Mouse (Mus musculus): ENCODE data around the gene Asb11. TPM values are rescaled to one million over a fixed set of nuclear protein-coding genes. Genes with fewer than 3 reads are reported as not detected.

Gene Asb11
- 1.0 and 1.4 TPM in 2 replicates for polyA plus RNA-seq (2015; fragmentation: Nextera tagmentation; extraction: Ambion mirVana)

- Histone ChIP-seq H3K9me3 (ENCODE audit: control insufficient read depth, low read length) (no peaks in the 10 kb centered on the region), H3K36me3 (ENCODE audit: control insufficient read depth, insufficient read depth, low read length) (no peaks in the 10 kb centered on the region), H3K4me1 (replicated peaks; ENCODE audit: control insufficient read depth, insufficient read depth) (no peaks in the 10 kb centered on the region), H3K27ac (replicated peaks) (no peak within 1 kb of the TSS), H3K9ac (ENCODE audit: low read length) (no peak within 1 kb of the TSS), H3K4me3 (ENCODE audit: low read depth, low read length) (no peak within 1 kb of the TSS), H3K4me2 (replicated peaks; ENCODE audit: low read depth) (no peak within 1 kb of the TSS), H3K27me3 (ENCODE audit: control insufficient read depth, insufficient read depth, low read length) (no peaks in the 10 kb centered on the region)
- peak; percentile 68; the same call in 1 of the 2 replicates for ATAC-seq (ENCODE audit: low FRiP score, low TSS enrichment)
- WGBS = 52% methylated on average over 8 of the region's 8 CpGs
- no peak for TF ChIP-seq EP300 (optimal IDR thresholded peaks at IDR 0.05)
- no peak for TF ChIP-seq CTCF (IDR thresholded peaks at IDR 0.05; ENCODE audit: low read depth)
- no peak for DNase-seq (ENCODE audit: low spot score)
Observed at GRCm38 (mm10) chrX:164436709-164437108, at the start of gene Asb11. Gene Asb11 (plus strand): TSS chrX:164436994.

GRCm38 (mm10) chrX:164394091-164394490, 42.7 kb upstream of the Asb11 start:
- ATAC-seq (ENCODE audit: low FRiP score, low TSS enrichment) (no peak), DNase-seq (ENCODE audit: low spot score) (no peak)
- Histone ChIP-seq H3K9me3 (ENCODE audit: control insufficient read depth, low read length) (no peaks in the 10 kb centered on the region), H3K27ac (replicated peaks) (no peak overlapping the region), H3K9ac (ENCODE audit: low read length) (no peak overlapping the region), H3K4me2 (replicated peaks; ENCODE audit: low read depth) (no peak overlapping the region), H3K4me3 (ENCODE audit: low read depth, low read length) (no peak overlapping the region), H3K36me3 (ENCODE audit: control insufficient read depth, insufficient read depth, low read length) (no peaks in the 10 kb centered on the region), H3K27me3 (ENCODE audit: control insufficient read depth, insufficient read depth, low read length) (no peaks in the 10 kb centered on the region), H3K4me1 (replicated peaks; ENCODE audit: control insufficient read depth, insufficient read depth) (no peaks in the 10 kb centered on the region)
- TF ChIP-seq CTCF (IDR thresholded peaks at IDR 0.05; ENCODE audit: low read depth) = no peak
- 77% methylated on average over 4 of the region's 4 CpGs for WGBS

GRCm38 (mm10) chrX:164398456-164398855, 38.3 kb upstream of the Asb11 start:
- H3K9ac ChIP-seq (ENCODE audit: low read length) = no peak overlapping the region
- H3K4me1 ChIP-seq (replicated peaks; ENCODE audit: control insufficient read depth, insufficient read depth) = no peaks in the 10 kb centered on the region
- H3K4me2 ChIP-seq (replicated peaks; ENCODE audit: low read depth) = no peak overlapping the region
- no peaks in the 10 kb centered on the region for H3K9me3 ChIP-seq (ENCODE audit: control insufficient read depth, low read length)
- no peaks in the 10 kb centered on the region for H3K27me3 ChIP-seq (ENCODE audit: control insufficient read depth, insufficient read depth, low read length)
- no peak overlapping the region for H3K4me3 ChIP-seq (ENCODE audit: low read depth, low read length)
- H3K36me3 ChIP-seq (ENCODE audit: control insufficient read depth, insufficient read depth, low read length) = no peaks in the 10 kb centered on the region
- peak; percentile 78 for TF ChIP-seq CTCF (IDR thresholded peaks at IDR 0.05; ENCODE audit: low read depth)
- no peak for TF ChIP-seq EP300 (optimal IDR thresholded peaks at IDR 0.05)
- ATAC-seq (ENCODE audit: low FRiP score, low TSS enrichment) (no peak), DNase-seq (ENCODE audit: low spot score) (no peak)
- H3K27ac ChIP-seq (replicated peaks) = no peak overlapping the region
- 57% methylated on average over 3 of the region's 3 CpGs for WGBS

GRCm38 (mm10) chrX:164405080-164405649, 31.6 kb upstream of the Asb11 start:
- Histone ChIP-seq H3K4me1 (replicated peaks; ENCODE audit: control insufficient read depth, insufficient read depth) (no peaks in the 10 kb centered on the region), H3K27ac (replicated peaks) (no peak overlapping the region), H3K27me3 (ENCODE audit: control insufficient read depth, insufficient read depth, low read length) (no peaks in the 10 kb centered on the region), H3K9me3 (ENCODE audit: control insufficient read depth, low read length) (no peaks in the 10 kb centered on the region), H3K36me3 (ENCODE audit: control insufficient read depth, insufficient read depth, low read length) (no peaks in the 10 kb centered on the region), H3K4me3 (ENCODE audit: low read depth, low read length) (no peak overlapping the region), H3K4me2 (replicated peaks; ENCODE audit: low read depth) (no peak overlapping the region), H3K9ac (ENCODE audit: low read length) (no peak overlapping the region)
- ATAC-seq (ENCODE audit: low FRiP score, low TSS enrichment) (no peak), DNase-seq (ENCODE audit: low spot score) (no peak)
- TF ChIP-seq CTCF (IDR thresholded peaks at IDR 0.05; ENCODE audit: low read depth) (no peak), EP300 (optimal IDR thresholded peaks at IDR 0.05) (no peak)

- H3K9me3 ChIP-seq (ENCODE audit: control insufficient read depth, low read length) = no peaks in the 10 kb centered on the region
- TF ChIP-seq CTCF (IDR thresholded peaks at IDR 0.05; ENCODE audit: low read depth) (no peak), EP300 (optimal IDR thresholded peaks at IDR 0.05) (no peak)
- no peak overlapping the region for H3K9ac ChIP-seq (ENCODE audit: low read length)
- H3K36me3 ChIP-seq (ENCODE audit: control insufficient read depth, insufficient read depth, low read length) = no peaks in the 10 kb centered on the region
- H3K27ac ChIP-seq (replicated peaks) = no peak overlapping the region
- ATAC-seq (ENCODE audit: low FRiP score, low TSS enrichment) (no peak), DNase-seq (ENCODE audit: low spot score) (no peak)
- no peak overlapping the region for H3K4me2 ChIP-seq (replicated peaks; ENCODE audit: low read depth)
- H3K4me3 ChIP-seq (ENCODE audit: low read depth, low read length) = no peak overlapping the region
- H3K27me3 ChIP-seq (ENCODE audit: control insufficient read depth, insufficient read depth, low read length) = no peaks in the 10 kb centered on the region
- no peaks in the 10 kb centered on the region for H3K4me1 ChIP-seq (replicated peaks; ENCODE audit: control insufficient read depth, insufficient read depth)
- 68% methylated on average over 9 of the region's 9 CpGs for WGBS
Observed at GRCm38 (mm10) chrX:164406133-164407022, 30.4 kb upstream of the Asb11 start.

Measured in stomach, postnatal 0 days (tissue).